Mouse (Mus musculus) spleen, embryonic (tissue): ENCODE measurements at regions not wholly inside any gene's neighbourhood (a gene's known extent, or its start where the extent isn't known, plus 50 kb on each side); places are given as distances from the start of the nearest gene placed in this dataset.

ENCODE experiments used
- CTCF ChIA-PET: fragments of 350-600 bp; sonication (Branson Sonifier 250); formaldehyde crosslinking; loops from one replicate; lab custom pipeline; 2022; lab: Charles Lee

DNA sequence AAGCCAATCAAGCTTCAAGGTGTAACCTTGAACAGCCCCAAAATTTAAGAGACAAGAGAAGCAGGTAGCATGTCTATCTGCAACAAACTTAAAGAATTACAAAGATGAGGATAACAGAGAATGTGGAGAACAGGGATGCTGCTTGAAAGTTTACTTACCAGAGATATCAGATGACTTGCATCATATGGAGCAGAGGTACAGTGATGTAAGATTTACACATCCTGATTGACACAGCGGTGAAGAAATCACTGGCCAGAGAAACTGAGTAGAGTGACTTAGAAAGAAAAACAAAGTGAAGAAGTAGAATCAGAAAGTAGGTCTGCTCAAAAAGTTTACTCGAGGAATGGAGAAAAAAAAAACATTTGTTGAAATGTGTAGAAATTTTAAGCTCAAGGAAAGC is 54.6 kb upstream of the 4930523C07Rik start:
- CTCF ChIA-PET = interaction anchor here (0.7 kb wide), 1 partner anchor 423 kb away, joined by 5 read pairs; no protein-coding TSS in a partner anchor

DNA sequence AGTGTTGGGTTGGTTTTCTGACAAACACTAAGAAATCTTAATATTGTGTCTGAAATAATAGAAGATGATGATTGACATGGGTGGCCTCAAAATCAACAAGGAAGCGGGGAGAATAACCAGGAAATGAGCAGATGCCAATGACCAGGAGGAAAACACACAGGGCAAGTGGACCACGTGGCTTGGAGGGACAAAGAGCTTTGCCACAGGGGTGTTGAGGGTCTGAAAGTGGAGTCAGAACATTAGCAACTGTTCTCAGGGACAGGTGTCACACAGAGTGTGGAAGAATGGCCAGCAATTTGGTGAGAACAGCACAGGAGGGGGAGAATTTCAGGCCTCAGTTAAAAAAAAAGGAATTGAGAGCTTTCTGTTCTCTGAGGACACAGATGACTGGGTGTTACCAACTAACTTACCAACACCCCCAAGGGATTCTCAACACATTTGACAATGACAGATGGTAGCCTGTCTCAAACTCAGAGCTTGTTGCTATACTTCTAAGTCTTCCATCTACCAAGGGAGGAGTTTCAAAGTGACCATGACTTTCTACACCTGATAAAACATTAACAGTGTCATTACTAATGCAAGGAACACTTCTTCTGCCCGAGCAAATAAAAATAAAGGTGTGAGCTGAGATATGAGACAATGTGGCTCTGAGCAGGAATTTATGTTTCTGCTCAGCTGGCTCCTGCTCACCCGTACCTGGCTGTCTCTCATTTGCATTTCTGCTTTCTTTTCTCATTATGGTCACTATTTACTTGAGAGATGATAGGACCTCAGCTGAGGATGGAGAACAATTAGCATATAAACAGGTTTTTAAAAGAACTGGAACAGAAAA is 52.2 kb upstream of the 4930523C07Rik start:
- CTCF ChIA-PET = interaction anchor here (0.7 to 0.8 kb wide), 2 partner anchors 61 to 62 kb away, joined by 3 read pairs; no protein-coding TSS in a partner anchor
